In the genomic region with DNA sequence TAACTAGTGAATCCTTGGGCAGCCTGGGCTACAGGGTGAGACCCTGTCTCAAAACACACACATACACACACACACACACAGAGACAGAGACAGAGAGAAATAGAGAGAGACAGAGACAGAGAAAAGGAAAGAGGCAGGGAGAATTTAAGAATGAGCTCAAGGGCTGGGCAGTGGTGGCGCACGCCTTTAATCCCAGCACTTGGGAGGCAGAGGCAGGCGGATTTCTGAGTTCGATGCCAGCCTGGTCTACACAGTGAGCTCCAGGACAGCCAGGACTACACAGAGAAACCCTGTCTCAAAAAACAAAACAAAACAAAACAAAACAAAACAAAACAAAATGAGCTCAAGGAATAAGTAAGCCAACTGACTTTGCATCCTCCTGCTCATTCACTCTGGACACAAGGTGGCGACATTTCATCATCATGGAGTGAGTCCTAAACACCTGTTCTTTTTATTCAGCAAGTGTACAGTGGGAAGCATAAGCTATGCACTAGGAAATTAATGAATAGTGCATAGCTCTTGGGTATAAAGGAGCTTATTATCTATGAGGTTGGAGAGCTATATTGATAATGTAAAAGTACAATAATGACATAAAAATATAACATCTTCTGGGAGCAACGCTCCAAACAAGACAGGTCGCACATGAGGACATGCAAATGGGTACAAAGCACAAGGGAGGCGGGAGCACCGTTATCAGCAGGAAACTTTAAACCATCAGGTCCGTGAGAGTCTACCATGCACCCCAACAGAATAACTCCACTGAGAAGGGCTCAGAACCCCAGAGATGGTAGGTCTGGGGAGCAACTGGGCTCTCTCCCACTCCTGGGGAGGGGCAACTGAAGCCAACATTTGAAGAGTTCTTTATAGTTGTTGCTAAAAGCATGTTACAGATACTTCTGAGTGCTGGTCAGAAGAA, we compare ENCODE assay signal across 9 mouse cellular contexts. TPM values are rescaled to one million over a fixed set of nuclear protein-coding genes. Genes with fewer than 3 reads are reported as not detected.
DNase-seq lines count a peak whose midpoint lies in the region; ATAC-seq and TF ChIP-seq lines count a peak whose summit lies in the region.
"Had no signal": no experiment of that assay in that cellular context is flagged by ENCODE, and none has a peak within 500 bp of the region (broad histone marks: within the 10 kb centered on the region; RNA-seq: fewer than 3 reads in every experiment).

No protein-coding gene starts in this region.

- H3K4me1 ChIP-seq in spleen, adult 2 months (ENCODE audit: control insufficient read depth, insufficient read depth, insufficient read length) = no peaks in the 10 kb centered on the region
- no peaks in the 10 kb centered on the region for H3K4me1 ChIP-seq in embryonic facial prominence, embryonic 10.5 days
- H3K4me1 ChIP-seq in hindbrain, embryonic 14.5 days (replicated peaks; ENCODE audit: control insufficient read depth, insufficient read depth, low read length) = no peaks in the 10 kb centered on the region
- H3K4me1 ChIP-seq in limb, embryonic 14.5 days (ENCODE audit: control insufficient read depth, insufficient read depth, low read length) = no peaks in the 10 kb centered on the region
- H3K4me1 ChIP-seq in neural tube, embryonic 13.5 days (replicated peaks) = no peaks in the 10 kb centered on the region

- no peak for TF ChIP-seq POLR2A in spleen, adult 2 months (IDR thresholded peaks at IDR 0.05; ENCODE audit: low read depth, low read length)
- TF ChIP-seq POLR2A in limb, embryonic 14.5 days (IDR thresholded peaks at IDR 0.05; ENCODE audit: borderline replicate concordance, extremely low read depth, insufficient read depth, insufficient read length) = no peak

- 0 out of 2 replicates have a peak, but pooled peaks cover 2% of the 10 kb centered on the region for H3K9me3 ChIP-seq in embryonic facial prominence, embryonic 10.5 days
- H3K9me3 ChIP-seq in hindbrain, embryonic 14.5 days (ENCODE audit: control insufficient read depth, low read length) = peaks cover 4% of the 10 kb centered on the region; the same call in 1 of the 2 replicates
- no peaks in the 10 kb centered on the region for H3K9me3 ChIP-seq in limb, embryonic 14.5 days (ENCODE audit: control insufficient read depth, low read length)
- H3K9me3 ChIP-seq in neural tube, embryonic 13.5 days = peaks cover 3% of the 10 kb centered on the region; the same call in 1 of the 2 replicates

- H3K27me3 ChIP-seq in spleen, adult 2 months (ENCODE audit: control insufficient read depth, insufficient read depth, low read length) = no peaks in the 10 kb centered on the region
- no peaks in the 10 kb centered on the region for H3K27me3 ChIP-seq in embryonic facial prominence, embryonic 10.5 days (replicated peaks; ENCODE audit: low read depth, poor library complexity, severe bottlenecking)
- H3K27me3 ChIP-seq in hindbrain, embryonic 14.5 days (ENCODE audit: control insufficient read depth, insufficient read depth, low read length) = no peaks in the 10 kb centered on the region
- H3K27me3 ChIP-seq in limb, embryonic 14.5 days (ENCODE audit: control insufficient read depth, insufficient read depth, low read length) = no peaks in the 10 kb centered on the region
- H3K27me3 ChIP-seq in neural tube, embryonic 13.5 days = no peaks in the 10 kb centered on the region

- no peaks in the 10 kb centered on the region for H3K36me3 ChIP-seq in spleen, adult 2 months (ENCODE audit: control insufficient read depth, insufficient read depth, low read length)
- no peaks in the 10 kb centered on the region for H3K36me3 ChIP-seq in embryonic facial prominence, embryonic 10.5 days (replicated peaks)
- no peaks in the 10 kb centered on the region for H3K36me3 ChIP-seq in hindbrain, embryonic 14.5 days (replicated peaks; ENCODE audit: control insufficient read depth, insufficient read depth)
- no peaks in the 10 kb centered on the region for H3K36me3 ChIP-seq in limb, embryonic 14.5 days (ENCODE audit: control insufficient read depth, insufficient read depth, low read length)
- H3K36me3 ChIP-seq in neural tube, embryonic 13.5 days = no peaks in the 10 kb centered on the region

- no peak overlapping the region for H3K4me3 ChIP-seq in spleen, adult 2 months (ENCODE audit: extremely low read depth, insufficient read depth, insufficient read length)
- H3K4me3 ChIP-seq in embryonic facial prominence, embryonic 10.5 days = no peak overlapping the region
- H3K4me3 ChIP-seq in hindbrain, embryonic 14.5 days (replicated peaks; ENCODE audit: low read length) = no peak overlapping the region
- no peak overlapping the region for H3K4me3 ChIP-seq in limb, embryonic 14.5 days (replicated peaks; ENCODE audit: low read length)
- no peak overlapping the region for H3K4me3 ChIP-seq in neural tube, embryonic 13.5 days
- H3K4me3 ChIP-seq: erythroblast, embryonic 14.5 days had no signal

- H3K27ac ChIP-seq in spleen, adult 2 months (ENCODE audit: insufficient read depth, low read length) = no peak overlapping the region
- no peak overlapping the region for H3K27ac ChIP-seq in embryonic facial prominence, embryonic 10.5 days (replicated peaks)
- H3K27ac ChIP-seq in hindbrain, embryonic 14.5 days = no peak overlapping the region
- no peak overlapping the region for H3K27ac ChIP-seq in limb, embryonic 14.5 days (replicated peaks; ENCODE audit: low read depth, low read length)
- H3K27ac ChIP-seq in neural tube, embryonic 13.5 days (replicated peaks) = no peak overlapping the region

- H3K4me2 ChIP-seq in hindbrain, embryonic 14.5 days (replicated peaks) = no peak overlapping the region
- no peak overlapping the region for H3K4me2 ChIP-seq in limb, embryonic 14.5 days (replicated peaks; ENCODE audit: low read depth, low read length, severe bottlenecking)
- H3K4me2 ChIP-seq in neural tube, embryonic 13.5 days = no peak overlapping the region

- ATAC-seq in hindbrain, embryonic 14.5 days (ENCODE audit: low FRiP score) = peak; percentile 86
- peak; percentile 65; the same call in 1 of the 2 replicates for ATAC-seq in limb, embryonic 14.5 days (ENCODE audit: low FRiP score, low read depth)
- ATAC-seq in neural tube, embryonic 13.5 days (ENCODE audit: low read depth) = peak; percentile 81

- DNase-seq in spleen, adult 2 months (ENCODE audit: low read depth in 1 of 2, low spot score in 2 of 2) = peak in 1 of 2 experiments; percentile 5
- no peak for DNase-seq in spleen, adult 12 weeks (ENCODE audit: low spot score)
- DNase-seq in adrenal gland, postnatal 10 days = peak; percentile 48
- peak; percentile 59 for DNase-seq in embryonic facial prominence, embryonic 10.5 days (ENCODE audit: low spot score)
- DNase-seq in hindbrain, embryonic 14.5 days (ENCODE audit: low spot score) = peak; percentile 92
- DNase-seq in limb, embryonic 14.5 days (ENCODE audit: low spot score) = peak; percentile 72
- no peak for DNase-seq in spleen, postnatal 4 days (ENCODE audit: low spot score in 2 of 2)

- peak; percentile 28; the same call in 1 of the 2 replicates for TF ChIP-seq CTCF in spleen, adult 2 months (IDR thresholded peaks at IDR 0.05; ENCODE audit: extremely low read depth, insufficient read depth, insufficient read length, insufficient replicate concordance)

- no peak overlapping the region for H3K9ac ChIP-seq in hindbrain, embryonic 14.5 days
- no peak overlapping the region for H3K9ac ChIP-seq in limb, embryonic 14.5 days (ENCODE audit: low read depth, low read length, severe bottlenecking)
- H3K9ac ChIP-seq in neural tube, embryonic 13.5 days = no peak overlapping the region

- 57% methylated on average over 10 of the region's 10 CpGs for WGBS in spleen, adult 2 months
- 76% methylated on average over 10 of the region's 10 CpGs for WGBS in embryonic facial prominence, embryonic 10.5 days
- WGBS in hindbrain, embryonic 14.5 days = 69% methylated on average over 10 of the region's 10 CpGs
- 74% methylated on average over 10 of the region's 10 CpGs for WGBS in limb, embryonic 14.5 days
- WGBS in neural tube, embryonic 13.5 days = 74% methylated on average over 10 of the region's 10 CpGs

RNA-seq across cellular contexts. Expression of a gene that starts 36.0 kb away (rescaled TPM):
- 0.72 and 0.74 TPM in 2 replicates for polyA plus RNA-seq in spleen, adult 2 months (2012; rRNA removed)
- total RNA-seq in adrenal gland, postnatal 10 days (2021) = 1 to 10 TPM; 4.3 to 4.5 TPM
- polyA plus RNA-seq in embryonic facial prominence, embryonic 10.5 days (2016; fragmentation: Nextera tagmentation; extraction: Ambion mirVana) = 6.6 and 7.8 TPM in 2 replicates
- 11.1 and 12.1 TPM in 2 replicates for polyA plus RNA-seq in hindbrain, embryonic 14.5 days (2014; fragmentation: Nextera tagmentation; extraction: Ambion mirVana)
- polyA plus RNA-seq in limb, embryonic 14.5 days (2012; rRNA removed) = 5.6 and 6.3 TPM in 2 replicates
- polyA plus RNA-seq in limb, embryonic 14.5 days (2014; fragmentation: Nextera tagmentation; extraction: Ambion mirVana) = 6.3 and 6.7 TPM in 2 replicates
- 8.2 and 9.2 TPM in 2 replicates for polyA plus RNA-seq in neural tube, embryonic 13.5 days (2015; fragmentation: Nextera tagmentation; extraction: Ambion mirVana)

RNA-seq across cellular contexts. Expression of a gene that starts 40.9 kb away (rescaled TPM):
- 0.07 and 0.26 TPM in 2 replicates for polyA plus RNA-seq in spleen, adult 2 months (2012; rRNA removed)
- 10 to 100 TPM in 1 of 2 experiments, 1 to 10 TPM in 1; 5.6 to 11.8 TPM for total RNA-seq in adrenal gland, postnatal 10 days (2021)
- polyA plus RNA-seq in embryonic facial prominence, embryonic 10.5 days (2016; fragmentation: Nextera tagmentation; extraction: Ambion mirVana) = 2.2 and 2.7 TPM in 2 replicates
- polyA plus RNA-seq in hindbrain, embryonic 14.5 days (2014; fragmentation: Nextera tagmentation; extraction: Ambion mirVana) = 168 and 194 TPM in 2 replicates
- 11.6 and 14.6 TPM in 2 replicates for polyA plus RNA-seq in limb, embryonic 14.5 days (2012; rRNA removed)
- polyA plus RNA-seq in limb, embryonic 14.5 days (2014; fragmentation: Nextera tagmentation; extraction: Ambion mirVana) = 9.3 and 15.8 TPM in 2 replicates
- polyA plus RNA-seq in neural tube, embryonic 13.5 days (2015; fragmentation: Nextera tagmentation; extraction: Ambion mirVana) = 115 and 121 TPM in 2 replicates
- polyA plus RNA-seq: erythroblast, embryonic 14.5 days had no signal

RNA-seq across cellular contexts. Expression of a gene that starts 47.4 kb away (rescaled TPM):
- not detected in 2 replicates for polyA plus RNA-seq in spleen, adult 2 months (2012; rRNA removed)
- total RNA-seq in adrenal gland, postnatal 10 days (2021) = not detected
- not detected in 2 replicates for polyA plus RNA-seq in embryonic facial prominence, embryonic 10.5 days (2016; fragmentation: Nextera tagmentation; extraction: Ambion mirVana)
- polyA plus RNA-seq in hindbrain, embryonic 14.5 days (2014; fragmentation: Nextera tagmentation; extraction: Ambion mirVana) = not detected in 2 replicates
- polyA plus RNA-seq in limb, embryonic 14.5 days (2012; rRNA removed) = not detected in 2 replicates
- not detected in 2 replicates for polyA plus RNA-seq in limb, embryonic 14.5 days (2014; fragmentation: Nextera tagmentation; extraction: Ambion mirVana)
- polyA plus RNA-seq in neural tube, embryonic 13.5 days (2015; fragmentation: Nextera tagmentation; extraction: Ambion mirVana) = 0.19 TPM in 1 of 2 replicates, not detected in the other
- polyA plus RNA-seq: erythroblast, embryonic 14.5 days had no signal

Comparison
In these comparisons a context has a peak if more than half of its experiments do, and no peak if none do; other contexts are left out.
1. DNase-seq: peak in adrenal gland, postnatal 10 days (single experiment), embryonic facial prominence, embryonic 10.5 days (single experiment), hindbrain, embryonic 14.5 days (single experiment) and limb, embryonic 14.5 days (single experiment); none in spleen, adult 12 weeks (single experiment) and spleen, postnatal 4 days (0 of 2).
2. Peak in every context shown above with its lines, with median percentiles within 50 percentile points of each other: ATAC-seq.